Mouse (Mus musculus) bone marrow macrophage, adult 2 months (primary cell): ENCODE measurements around the gene Olfr1377.

Source experiments
- CTCF ChIP-seq: IDR thresholded peaks from 2 replicates; pipeline ENCODE4 v1.5.1; 2012; ENCODE audit warnings: low read depth, mild to moderate bottlenecking, low read length, moderate library complexity
- POLR2A ChIP-seq: IDR thresholded peaks from 2 replicates; pipeline ENCODE4 v1.6.1; 2012; ENCODE audit warnings: mild to moderate bottlenecking, low read depth, low read length, borderline replicate concordance

GRCm38 (mm10) chr11:51032851-51033250 lies 51.1 kb downstream of the Olfr1377 start:
- TF ChIP-seq POLR2A (no peak), CTCF (no peak)
